Mouse (Mus musculus): Measurements from ENCODE around the gene Zfp628. TPM values are rescaled to one million over a fixed set of nuclear protein-coding genes. Genes with fewer than 3 reads are reported as not detected.

The Zfp628 gene
- polyA plus RNA-seq, 1 experiment from 2014 or later, result 2.7 TPM

- DNase-seq (ENCODE audit: low spot score) (peak; percentile 64), ATAC-seq (peak; percentile 11)
- no peak overlapping the region for H3K4me3 ChIP-seq (ENCODE audit: low read depth, low read length)
- H3K4me1 ChIP-seq (ENCODE audit: insufficient read depth, low read depth, low read length), result peaks cover 19% of the 10 kb centered on the region
- peak overlapping the region; percentile 48 for H3K4me2 ChIP-seq (replicated peaks; ENCODE audit: low read depth, low read length)
- H3K9ac ChIP-seq (replicated peaks; ENCODE audit: low read depth), result 0 out of 2 replicates have a peak overlapping the region, but pooled peaks have one; percentile 29
- H3K27me3 ChIP-seq (replicated peaks; ENCODE audit: insufficient read depth, low read length), result 0 out of 2 replicates have a peak, but pooled peaks cover 3% of the 10 kb centered on the region
- H3K27ac ChIP-seq (ENCODE audit: low read length), result peak overlapping the region; percentile 70
- peaks cover 16% of the 10 kb centered on the region for H3K36me3 ChIP-seq (ENCODE audit: insufficient read depth, low read length)
- no peaks in the 10 kb centered on the region for H3K9me3 ChIP-seq (ENCODE audit: low read length)
- TF ChIP-seq CTCF (IDR thresholded peaks at IDR 0.05) (peak; percentile 70), EP300 (IDR thresholded peaks at IDR 0.05) (no peak)
- 8% methylated on average over 33 of the region's 37 CpGs for WGBS
Observed at GRCm38 (mm10) chr7:4923586-4924364, 8.8 kb downstream of the Zfp628 start.

GRCm38 (mm10) chr7:4924483-4924882 is 9.5 kb downstream of the Zfp628 start:
- peak; percentile 48 for DNase-seq (ENCODE audit: low spot score)
- peaks cover 19% of the 10 kb centered on the region for H3K4me1 ChIP-seq (ENCODE audit: insufficient read depth, low read depth, low read length)
- 2% methylated on average over 4 of the region's 4 CpGs for WGBS

GRCm38 (mm10) chr7:4924891-4925301 is 9.9 kb downstream of the Zfp628 start:
- Histone ChIP-seq H3K27me3 (replicated peaks; ENCODE audit: insufficient read depth, low read length) (0 out of 2 replicates have a peak, but pooled peaks cover 3% of the 10 kb centered on the region), H3K9ac (replicated peaks; ENCODE audit: low read depth) (no peak overlapping the region), H3K4me1 (ENCODE audit: insufficient read depth, low read depth, low read length) (peaks cover 19% of the 10 kb centered on the region), H3K4me2 (replicated peaks; ENCODE audit: low read depth, low read length) (peak overlapping the region; percentile 48; the same call in 1 of the 2 replicates), H3K27ac (ENCODE audit: low read length) (peak overlapping the region; percentile 78), H3K9me3 (ENCODE audit: low read length) (no peaks in the 10 kb centered on the region), H3K36me3 (ENCODE audit: insufficient read depth, low read length) (peaks cover 8% of the 10 kb centered on the region), H3K4me3 (ENCODE audit: low read depth, low read length) (no peak overlapping the region)
- TF ChIP-seq EP300 (IDR thresholded peaks at IDR 0.05) (no peak), CTCF (IDR thresholded peaks at IDR 0.05) (no peak)
- ATAC-seq, result peak; percentile 75
- 0% methylated on average over 2 of the region's 4 CpGs for WGBS
- DNase-seq (ENCODE audit: low spot score), result peak; percentile 96

More at GRCm38 (mm10) chr7:4924483-4924882, 9.5 kb downstream of the Zfp628 start:
- no peak overlapping the region for H3K9ac ChIP-seq (replicated peaks; ENCODE audit: low read depth)
- H3K27me3 ChIP-seq (replicated peaks; ENCODE audit: insufficient read depth, low read length), result 0 out of 2 replicates have a peak, but pooled peaks cover 3% of the 10 kb centered on the region
- TF ChIP-seq CTCF (IDR thresholded peaks at IDR 0.05), result peak; percentile 17; the same call in 1 of the 2 replicates
- TF ChIP-seq EP300 (IDR thresholded peaks at IDR 0.05), result no peak
- H3K9me3 ChIP-seq (ENCODE audit: low read length), result no peaks in the 10 kb centered on the region
- H3K4me2 ChIP-seq (replicated peaks; ENCODE audit: low read depth, low read length), result peak overlapping the region; percentile 48
- H3K36me3 ChIP-seq (ENCODE audit: insufficient read depth, low read length), result peaks cover 13% of the 10 kb centered on the region
- peak overlapping the region; percentile 70 for H3K27ac ChIP-seq (ENCODE audit: low read length)
- 0 out of 2 replicates have a peak, but pooled peaks have one; percentile 3 for ATAC-seq
- H3K4me3 ChIP-seq (ENCODE audit: low read depth, low read length), result no peak overlapping the region

GRCm38 (mm10) chr7:4925441-4926381 is 10.7 kb downstream of the Zfp628 start, which contains the start of gene Ssc5d:
Ssc5d (plus strand) TSS chr7:4925785.
- H3K4me2 ChIP-seq (replicated peaks; ENCODE audit: low read depth, low read length), result peak within 1 kb of the TSS; percentile 48; the same call in 1 of the 2 replicates
- H3K9ac ChIP-seq (replicated peaks; ENCODE audit: low read depth), result no peak within 1 kb of the TSS
- no peaks in the 10 kb centered on the region for H3K9me3 ChIP-seq (ENCODE audit: low read length)
- 0 out of 2 replicates have a peak, but pooled peaks cover under 1% of the 10 kb centered on the region for H3K36me3 ChIP-seq (ENCODE audit: insufficient read depth, low read length)
- H3K4me1 ChIP-seq (ENCODE audit: insufficient read depth, low read depth, low read length), result peaks cover 19% of the 10 kb centered on the region
- ATAC-seq, result peak; percentile 68
- WGBS, result 11% methylated on average over 5 of the region's 6 CpGs
- H3K27ac ChIP-seq (ENCODE audit: low read length), result peak within 1 kb of the TSS; percentile 78
- H3K4me3 ChIP-seq (ENCODE audit: low read depth, low read length), result no peak within 1 kb of the TSS
- no peak for TF ChIP-seq CTCF (IDR thresholded peaks at IDR 0.05)
- no peak for TF ChIP-seq EP300 (IDR thresholded peaks at IDR 0.05)
- DNase-seq (ENCODE audit: low spot score), result peak; percentile 76
- 0 out of 2 replicates have a peak, but pooled peaks cover 3% of the 10 kb centered on the region for H3K27me3 ChIP-seq (replicated peaks; ENCODE audit: insufficient read depth, low read length)

GRCm38 (mm10) chr7:4926849-4927248 is 11.8 kb downstream of the Zfp628 start:
- Histone ChIP-seq H3K9me3 (ENCODE audit: low read length) (no peaks in the 10 kb centered on the region), H3K4me3 (ENCODE audit: low read depth, low read length) (no peak overlapping the region), H3K4me2 (replicated peaks; ENCODE audit: low read depth, low read length) (no peak overlapping the region), H3K27me3 (replicated peaks; ENCODE audit: insufficient read depth, low read length) (0 out of 2 replicates have a peak, but pooled peaks cover 3% of the 10 kb centered on the region), H3K27ac (ENCODE audit: low read length) (peak overlapping the region; percentile 14; the same call in 1 of the 2 replicates), H3K4me1 (ENCODE audit: insufficient read depth, low read depth, low read length) (peaks cover 19% of the 10 kb centered on the region), H3K36me3 (ENCODE audit: insufficient read depth, low read length) (no peaks in the 10 kb centered on the region), H3K9ac (replicated peaks; ENCODE audit: low read depth) (no peak overlapping the region)
- DNase-seq (ENCODE audit: low spot score) (no peak), ATAC-seq (no peak)
- TF ChIP-seq CTCF (IDR thresholded peaks at IDR 0.05), result no peak
- no peak for TF ChIP-seq EP300 (IDR thresholded peaks at IDR 0.05)
- WGBS, result 75% methylated on average over 16 of the region's 16 CpGs

Data from lung, postnatal 0 days (tissue).